Comparison of ENCODE assay signal across 9 mouse cellular contexts in genomic region chr2:163054891-163055494, GRCm38 (mm10). TPM values are rescaled to one million over a fixed set of nuclear protein-coding genes. Genes with fewer than 3 reads are reported as not detected.
DNase-seq lines count a peak whose midpoint lies in the region; ATAC-seq and TF ChIP-seq lines count a peak whose summit lies in the region.
"Had no signal": no experiment of that assay in that cellular context is flagged by ENCODE, and none has a peak within 500 bp of the region (broad histone marks: within the 10 kb centered on the region; RNA-seq: fewer than 3 reads in every experiment).

No protein-coding gene starts in this region.

- TF ChIP-seq CTCF in cortical plate, adult 2 months (IDR thresholded peaks at IDR 0.05; ENCODE audit: extremely low read depth, insufficient read depth, low read length): no peak

- H3K4me2 ChIP-seq in stomach, embryonic 15.5 days: peak overlapping the region; percentile 100

- ATAC-seq in CD4-positive, CD25-positive, alpha-beta regulatory T cell, adult 4 months: no peak
- ATAC-seq in megakaryocyte, adult 5-6 weeks (ENCODE audit: poor library complexity, severe bottlenecking): peak; percentile 21; the same call in 1 of the 2 replicates
- ATAC-seq in stomach, embryonic 15.5 days (ENCODE audit: insufficient read depth, low FRiP score, low read depth): no peak; the same call in 1 of the 2 replicates

- no peak overlapping the region for H3K27ac ChIP-seq in cortical plate, adult 2 months (ENCODE audit: insufficient read depth, low read length)
- H3K27ac ChIP-seq in stomach, embryonic 15.5 days: peak overlapping the region; percentile 70

- no peaks in the 10 kb centered on the region for H3K4me1 ChIP-seq in cortical plate, adult 2 months (ENCODE audit: control insufficient read depth, insufficient read depth, low read length)
- peaks cover 19% of the 10 kb centered on the region for H3K4me1 ChIP-seq in stomach, embryonic 15.5 days

- H3K9ac ChIP-seq in stomach, embryonic 15.5 days: peak overlapping the region; percentile 47

- no peak for TF ChIP-seq POLR2A in cortical plate, adult 2 months (IDR thresholded peaks at IDR 0.05; ENCODE audit: extremely low read depth, insufficient read depth, low read length)

- H3K9me3 ChIP-seq in stomach, embryonic 15.5 days: no peaks in the 10 kb centered on the region

- intact Hi-C loops in heart, postnatal 14 days (cut with DNase I): no loop called here

- H3K4me3 ChIP-seq in cortical plate, adult 2 months (ENCODE audit: insufficient read depth, low read length): peak overlapping the region; percentile 19; the same call in 1 of the 2 replicates
- peak overlapping the region; percentile 76 for H3K4me3 ChIP-seq in stomach, embryonic 15.5 days (replicated peaks)

- DNase-seq in CD4-positive, CD25-positive, alpha-beta regulatory T cell, adult 2 months (ENCODE audit: low read depth, low spot score): peak; percentile 19
- DNase-seq in 3134 (ENCODE audit: extremely low read depth, insufficient read length, low spot score): peak; percentile 70
- DNase-seq in heart, postnatal 14 days: peak; percentile 5 to 23
- no peak for DNase-seq in urinary bladder, postnatal 4 days (ENCODE audit: low spot score in 2 of 2)

- H3K36me3 ChIP-seq in stomach, embryonic 15.5 days: no peaks in the 10 kb centered on the region

- 0% methylated on average over 36 of the region's 38 CpGs for WGBS in stomach, embryonic 15.5 days

- H3K27me3 ChIP-seq in stomach, embryonic 15.5 days (replicated peaks): no peaks in the 10 kb centered on the region

RNA-seq across cellular contexts. Expression of gene Mybl2, which starts 0.5 kb away (rescaled TPM):
- polyA plus RNA-seq in CD4-positive, CD25-positive, alpha-beta regulatory T cell, adult 4 months (2017; shearing (Covaris generic)): 1 to 10 TPM; 3.4 to 4.4 TPM
- 2.0 and 2.3 TPM in 2 replicates for polyA plus RNA-seq in cortical plate, adult 2 months (2012; rRNA removed)
- total RNA-seq in heart, postnatal 14 days (2021): 1 to 10 TPM; 1.7 to 2.3 TPM
- 9.0 and 13.6 TPM in 2 replicates for total RNA-seq in megakaryocyte, adult 5-6 weeks (2015)
- total RNA-seq in megakaryocyte, adult 5-6 weeks (2017): 21.9 and 33.7 TPM in 2 replicates
- 23.3 and 26.7 TPM in 2 replicates for polyA plus RNA-seq in stomach, embryonic 15.5 days (2015; fragmentation: Nextera tagmentation; extraction: Ambion mirVana)

RNA-seq across cellular contexts. Expression of gene Gtsf1l, which starts 32.7 kb away (rescaled TPM):
- polyA plus RNA-seq in CD4-positive, CD25-positive, alpha-beta regulatory T cell, adult 4 months (2017; shearing (Covaris generic)): not detected
- not detected in 2 replicates for polyA plus RNA-seq in cortical plate, adult 2 months (2012; rRNA removed)
- not detected for total RNA-seq in heart, postnatal 14 days (2021)
- total RNA-seq in megakaryocyte, adult 5-6 weeks (2015): not detected in 2 replicates
- not detected in 2 replicates for total RNA-seq in megakaryocyte, adult 5-6 weeks (2017)
- not detected in 2 replicates for polyA plus RNA-seq in stomach, embryonic 15.5 days (2015; fragmentation: Nextera tagmentation; extraction: Ambion mirVana)
- total RNA-seq: neutrophil, adult 5-6 weeks had no signal

RNA-seq across cellular contexts. Expression of gene Ift52, which starts 37.8 kb away (rescaled TPM):
- 10 to 100 TPM; 63.3 to 68.6 TPM for polyA plus RNA-seq in CD4-positive, CD25-positive, alpha-beta regulatory T cell, adult 4 months (2017; shearing (Covaris generic))
- 34.0 and 34.2 TPM in 2 replicates for polyA plus RNA-seq in cortical plate, adult 2 months (2012; rRNA removed)
- total RNA-seq in heart, postnatal 14 days (2021): 10 to 100 TPM; 21.6 to 21.7 TPM
- total RNA-seq in megakaryocyte, adult 5-6 weeks (2015): 23.9 and 28.0 TPM in 2 replicates
- 11.9 and 17.2 TPM in 2 replicates for total RNA-seq in megakaryocyte, adult 5-6 weeks (2017)
- 43.2 and 45.5 TPM in 2 replicates for polyA plus RNA-seq in stomach, embryonic 15.5 days (2015; fragmentation: Nextera tagmentation; extraction: Ambion mirVana)

Comparison
In these comparisons a context has a peak if more than half of its experiments do, and no peak if none do; other contexts are left out.
1. DNase-seq: peak in CD4-positive, CD25-positive, alpha-beta regulatory T cell, adult 2 months (single experiment), 3134 (single experiment) and heart, postnatal 14 days (2 of 2); none in urinary bladder, postnatal 4 days (0 of 2).